Mouse (Mus musculus): ENCODE results near the gene Zfyve27.

- TF ChIP-seq TCF12 (IDR thresholded peaks at IDR 0.05; ENCODE audit: low read depth, low read length) = no peak
- no peak for TF ChIP-seq MEF2A (IDR thresholded peaks at IDR 0.05; ENCODE audit: extremely low read depth, insufficient replicate concordance, low read depth, low read length, poor library complexity, severe bottlenecking)
- no peak for TF ChIP-seq UBTF (IDR thresholded peaks at IDR 0.05; ENCODE audit: borderline replicate concordance, insufficient read depth, low read depth, low read length)
- TF ChIP-seq POLR2A (IDR thresholded peaks at IDR 0.05; ENCODE audit: control insufficient read depth in 1 of 2, insufficient read depth in 1 of 2, low read depth in 1 of 2, low read length in 2 of 2, poor library complexity in 1 of 2) = no peak
Measured at GRCm38 (mm10) chr19:42193311-42193710, 29.6 kb downstream of the Zfyve27 start.

Measured in MEL (cell line).